Mouse (Mus musculus) thymus, postnatal 10 days (tissue): ENCODE measurements at regions not wholly inside any gene's neighbourhood (a gene's known extent, or its start where the extent isn't known, plus 50 kb on each side); places are given as distances from the start of the nearest gene placed in this dataset.
"Not testable (repeated sequence)": the region's sequence is repeated elsewhere in the genome, so short reads cannot be mapped to it uniquely, and the experiment has no call there.

Source experiments
- DNase-seq, 2 experiments: peaks; one replicate each; pipeline ENCODE4 v3.0.0; 2021; ENCODE audit warnings: low spot score in 2 of 2

DNA sequence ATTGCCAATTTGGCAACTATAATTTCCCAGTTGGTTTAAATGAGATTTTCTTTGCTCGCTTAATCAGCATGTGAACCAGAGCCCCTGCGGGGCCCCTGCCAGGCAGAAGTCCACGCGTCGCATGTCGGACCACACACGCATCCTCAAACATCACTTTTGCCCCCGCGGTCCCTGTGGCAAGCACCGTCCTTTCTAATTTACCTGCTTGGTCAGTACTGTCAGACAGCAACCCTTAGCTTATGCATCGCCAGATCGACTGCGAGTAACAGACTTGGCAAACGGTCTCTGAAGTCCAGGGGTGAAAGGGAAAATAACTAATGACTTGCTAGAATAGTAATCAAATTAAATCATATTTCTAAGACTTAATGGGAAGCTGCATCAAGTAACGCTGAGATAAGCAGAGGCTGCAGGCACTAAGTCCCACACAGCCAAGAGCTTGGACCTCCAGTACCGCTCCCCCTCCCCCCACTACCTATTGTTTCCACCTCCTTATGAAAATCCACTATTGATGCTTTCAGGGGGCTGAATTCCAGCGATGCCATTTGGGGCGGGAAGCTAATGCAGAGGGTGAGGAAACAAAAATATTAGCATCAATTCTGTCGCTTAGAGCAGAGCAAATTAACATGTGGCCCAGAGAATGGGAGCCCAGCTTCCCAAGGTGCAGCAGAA is 142.0 kb upstream of the Cntnap4 start:
- no peak for DNase-seq

- DNase-seq: no peak
Measured at GRCm38 (mm10) chr8:112411968-112412367, 157.9 kb upstream of the Cntnap4 start.

- DNase-seq: peak in 1 of 2 experiments; percentile 7
Measured at GRCm38 (mm10) chr8:112411213-112411612, 158.6 kb upstream of the Cntnap4 start.

- no peak for DNase-seq
Measured at GRCm38 (mm10) chr8:112408211-112408735, 161.6 kb upstream of the Cntnap4 start.

GRCm38 (mm10) chr8:112404087-112404486 is 165.8 kb upstream of the Cntnap4 start:
- no peak for DNase-seq

DNA sequence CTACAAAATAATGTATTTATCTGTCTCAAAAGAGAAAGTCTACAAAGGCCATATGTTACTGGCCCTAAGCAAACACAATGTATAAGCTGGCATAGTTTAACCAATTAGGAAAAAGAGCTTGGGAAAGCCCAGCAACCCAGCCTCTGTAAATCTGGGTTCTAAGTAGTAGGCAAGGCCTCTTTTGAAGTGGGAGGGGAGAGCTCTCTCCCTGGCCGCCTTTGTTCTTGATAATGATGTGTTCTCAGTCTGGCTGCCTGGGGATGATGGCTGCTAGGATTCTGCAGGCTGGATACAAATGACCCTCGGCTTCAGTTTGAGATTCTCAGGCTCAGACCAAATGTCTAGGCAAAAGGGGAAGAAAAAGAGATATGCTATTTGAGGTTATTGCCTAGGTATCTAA is 172.4 kb upstream of the Cntnap4 start:
- DNase-seq: no peak

DNA sequence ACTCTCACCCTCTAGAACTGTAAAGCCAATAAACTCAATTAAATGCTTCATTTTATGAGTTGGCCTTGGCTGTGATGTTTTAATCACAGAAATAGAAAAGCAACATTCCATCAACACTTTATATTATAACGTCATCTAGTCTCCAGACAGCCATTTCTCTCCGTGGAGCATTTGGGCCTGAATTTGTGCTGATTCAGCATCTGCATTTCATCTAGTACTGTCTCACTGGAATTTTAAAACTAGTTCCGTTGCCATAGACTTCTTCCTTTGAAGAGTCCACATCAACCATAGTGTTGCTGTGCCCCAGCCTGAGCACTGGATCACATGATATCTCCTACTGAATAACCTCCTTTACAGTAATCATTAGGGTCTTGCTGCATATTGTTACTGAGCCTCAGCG is 179.7 kb upstream of the Cntnap4 start:
- DNase-seq: no peak

DNA sequence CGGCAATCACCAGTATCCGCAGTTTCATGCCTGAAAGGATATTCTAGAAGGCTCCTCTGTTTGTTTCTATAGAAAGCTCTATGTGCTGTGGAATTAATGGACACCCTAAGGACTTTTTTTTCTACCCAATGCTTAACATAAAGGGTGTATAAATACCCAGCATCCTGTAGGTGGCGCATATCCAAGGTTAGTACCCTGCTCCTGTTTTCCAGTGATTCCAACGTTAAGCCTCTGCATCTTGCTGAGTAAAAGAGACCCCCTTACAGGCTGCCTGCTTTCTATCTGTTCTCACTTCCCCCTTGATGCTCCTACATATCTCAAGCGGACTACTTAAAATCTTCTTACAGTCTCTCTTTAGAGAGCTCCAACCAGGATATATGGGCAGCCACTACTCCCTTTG is 221.5 kb upstream of the Cntnap4 start:
- DNase-seq: no peak

DNA sequence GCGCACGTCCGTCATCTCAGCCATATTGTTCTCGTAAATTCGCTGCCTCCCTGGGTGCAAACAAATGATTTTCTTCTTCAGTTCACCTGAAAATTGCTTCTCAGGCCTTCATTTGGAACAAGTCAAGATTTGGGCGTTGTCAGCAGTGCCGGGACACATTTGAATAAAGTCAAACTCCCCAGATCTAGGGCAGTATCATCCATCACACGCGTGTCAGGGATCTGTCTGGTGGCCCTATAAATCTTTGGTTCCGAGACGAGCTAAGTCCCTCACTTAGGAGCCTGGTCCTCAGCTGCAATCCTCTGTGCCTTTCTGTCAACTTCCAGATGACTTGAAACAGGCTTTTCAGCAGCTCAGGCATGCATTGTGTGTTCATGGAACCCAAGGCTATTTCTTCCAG is 236.7 kb upstream of the Cntnap4 start:
- no peak for DNase-seq

DNA sequence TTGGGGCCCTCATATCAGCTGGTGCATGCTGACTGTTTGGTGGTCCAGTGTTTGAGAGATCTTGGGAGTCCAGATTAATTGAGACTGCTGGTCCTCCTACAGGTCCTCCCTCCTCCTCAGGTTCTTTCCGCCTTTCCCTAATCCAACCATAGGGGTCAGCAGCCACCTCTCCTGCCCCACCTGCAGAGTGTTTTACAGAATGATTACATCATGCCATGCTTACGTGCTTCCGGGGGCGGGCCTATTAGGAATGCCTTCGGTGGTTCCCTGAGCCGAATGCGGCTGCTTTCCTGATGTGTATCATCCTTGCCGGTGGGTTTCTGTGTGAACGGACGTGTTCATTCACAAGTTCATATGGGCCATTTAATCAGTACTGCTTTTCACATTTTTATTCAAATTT is 237.8 kb upstream of the Cntnap4 start:
- DNase-seq: no peak

DNA sequence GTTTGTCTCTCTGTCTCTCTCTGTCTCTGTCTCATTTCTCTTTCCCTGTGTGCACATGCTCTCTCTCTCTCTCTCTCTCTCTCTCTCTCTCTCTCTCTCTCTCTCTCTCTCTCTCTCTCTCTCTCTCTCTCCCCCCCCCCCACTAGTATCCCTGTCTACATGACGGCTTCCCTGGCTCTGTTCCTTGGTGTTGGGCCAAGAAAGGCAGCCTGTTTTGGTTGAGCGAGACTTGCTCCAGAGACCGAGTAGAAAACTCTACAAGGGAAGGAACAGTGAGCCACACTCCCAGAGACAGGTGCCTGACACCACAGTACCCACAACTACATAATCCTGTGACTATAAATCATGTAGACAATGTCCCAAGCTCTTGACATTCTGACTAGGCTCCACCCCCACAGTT is 260.0 kb upstream of the Cntnap4 start:
- DNase-seq: no peak

DNA sequence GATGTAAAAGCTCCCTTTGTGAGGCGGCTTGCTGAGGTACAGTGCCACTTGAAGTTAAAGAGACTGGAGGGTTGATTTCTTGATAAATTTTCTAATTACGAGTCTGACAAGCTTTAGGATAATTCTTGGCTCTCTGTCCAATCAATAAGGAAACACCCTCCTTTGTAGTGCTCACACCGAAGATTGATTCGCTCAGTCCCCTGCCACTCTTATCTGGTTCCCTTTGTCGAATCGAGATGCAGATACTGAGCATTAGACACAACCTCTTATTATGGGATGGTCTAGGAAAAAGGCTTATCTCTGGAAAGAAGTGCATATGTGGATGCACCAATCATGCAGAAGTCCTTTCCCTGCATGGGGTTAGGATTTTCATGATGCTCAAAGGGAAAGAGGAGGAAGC is 261.5 kb upstream of the Cntnap4 start:
- DNase-seq: no peak

DNA sequence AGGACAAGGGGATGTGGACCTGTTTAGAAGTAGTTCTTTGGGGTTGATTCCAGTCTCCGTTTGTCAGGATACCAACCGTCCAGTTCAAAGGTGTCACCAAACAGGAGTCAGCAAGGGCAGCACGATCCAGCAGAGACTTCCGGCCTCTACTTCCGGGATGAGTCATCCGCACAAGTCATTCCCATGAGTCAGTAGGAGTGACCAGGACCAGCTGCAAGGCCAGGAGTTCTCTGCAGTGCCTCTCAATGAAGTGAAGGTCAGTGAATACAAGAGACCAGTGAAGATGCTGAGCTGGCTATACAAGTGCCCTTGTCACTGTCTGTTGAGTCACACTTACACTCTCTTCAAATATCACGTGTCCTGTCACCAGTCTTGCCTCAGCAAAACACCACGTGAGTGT is 272.8 kb upstream of the Cntnap4 start:
- no peak for DNase-seq

DNA sequence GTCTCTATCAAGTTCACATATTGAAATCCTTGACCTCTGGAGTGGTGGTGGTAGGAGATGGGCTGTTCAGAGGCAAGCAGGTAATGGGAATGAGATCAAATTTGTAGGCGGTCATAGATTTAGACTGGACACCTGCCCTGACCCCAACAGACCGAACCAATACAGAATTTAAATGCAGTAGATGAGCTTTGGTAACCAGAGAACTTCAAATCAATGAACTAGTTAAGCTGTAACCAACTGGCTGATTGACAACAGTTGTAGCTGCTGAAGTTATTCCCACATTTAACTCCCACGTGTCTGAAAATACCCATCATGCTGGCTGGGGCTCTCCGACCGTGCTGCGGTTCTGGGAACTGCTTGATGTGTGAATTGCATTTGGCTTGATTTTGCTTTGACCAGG is 268.5 kb upstream of the Gm6793 start:
- DNase-seq: no peak

DNA sequence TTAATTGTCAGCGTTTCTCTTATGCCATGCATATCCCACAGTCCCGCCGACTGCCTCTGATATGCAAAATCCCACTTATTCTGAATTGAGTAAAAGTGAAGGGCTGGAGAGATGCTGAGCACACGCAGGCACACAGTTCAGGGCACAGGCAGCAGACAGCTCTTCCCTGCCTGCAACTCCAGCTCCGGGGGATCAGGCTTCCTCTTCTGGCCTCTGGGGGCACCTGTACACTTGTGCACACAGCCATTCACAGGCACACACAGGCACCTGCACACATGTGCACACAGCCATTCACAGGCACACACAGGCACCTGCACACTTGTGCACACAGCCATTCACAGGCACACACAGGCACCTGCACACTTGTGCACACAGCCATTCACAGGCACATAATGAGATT is 254.8 kb upstream of the Gm6793 start:
- DNase-seq: no peak

GRCm38 (mm10) chr8:112269214-112269566 is 254.4 kb upstream of the Gm6793 start:
- DNase-seq: no peak

- DNase-seq: no peak
Measured at GRCm38 (mm10) chr8:112268544-112269213, 253.8 kb upstream of the Gm6793 start.

- DNase-seq: no peak
Measured at GRCm38 (mm10) chr8:112257922-112258475, 243.2 kb upstream of the Gm6793 start.

- DNase-seq: no peak
Measured at GRCm38 (mm10) chr8:112257311-112257894, 242.6 kb upstream of the Gm6793 start.

DNA sequence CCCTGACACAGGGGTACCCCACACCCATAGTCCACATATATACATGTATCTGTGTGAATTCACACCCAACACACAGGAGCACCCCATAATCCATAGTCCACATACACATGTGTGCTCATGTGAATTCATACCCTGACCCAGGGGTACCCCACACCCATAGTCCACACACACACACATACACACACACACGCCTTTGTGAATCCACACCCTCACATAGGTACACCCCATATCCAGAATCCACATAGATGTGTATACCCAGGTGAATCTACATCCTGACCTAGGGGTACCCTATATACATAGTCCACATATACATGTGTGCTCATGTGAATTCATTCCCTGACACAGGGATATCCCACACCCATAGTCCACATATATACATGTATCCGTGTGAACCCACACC is 231.8 kb upstream of the Gm6793 start:
- DNase-seq: not testable (repeated sequence)

GRCm38 (mm10) chr8:112238681-112239080 is 223.8 kb upstream of the Gm6793 start:
- no peak for DNase-seq

DNA sequence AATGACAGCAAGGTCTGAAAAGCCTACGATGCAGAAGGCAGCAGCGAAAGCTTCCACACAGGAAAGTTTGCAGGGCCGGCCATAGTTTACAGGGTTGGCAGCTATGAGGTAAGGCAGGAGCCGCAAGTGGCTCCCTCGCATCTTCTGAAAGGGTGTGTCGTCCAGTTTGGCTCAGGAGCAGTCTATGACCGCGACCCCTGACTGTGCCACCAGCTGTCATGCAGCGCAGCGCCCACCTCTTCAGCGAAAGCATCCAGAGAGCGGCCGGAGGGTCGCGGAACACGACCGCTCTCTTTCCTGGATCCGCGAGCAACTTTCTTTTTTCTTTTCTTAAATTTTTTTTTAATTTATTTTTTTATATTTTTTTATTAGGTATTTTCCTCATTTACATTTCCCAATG is 221.9 kb upstream of the Gm6793 start:
- not testable (repeated sequence) for DNase-seq

GRCm38 (mm10) chr8:112219656-112220055 is 204.8 kb upstream of the Gm6793 start:
- no peak for DNase-seq
